Mouse (Mus musculus): Measurements from ENCODE around the gene Tbc1d22b.
A peak's percentile ranks its signal among the peaks of the same experiment; 100 is the strongest.
"Not testable (repeated sequence)": the region's sequence is repeated elsewhere in the genome, so short reads cannot be mapped to it uniquely, and the experiment has no call there.

Gene Tbc1d22b

DNA sequence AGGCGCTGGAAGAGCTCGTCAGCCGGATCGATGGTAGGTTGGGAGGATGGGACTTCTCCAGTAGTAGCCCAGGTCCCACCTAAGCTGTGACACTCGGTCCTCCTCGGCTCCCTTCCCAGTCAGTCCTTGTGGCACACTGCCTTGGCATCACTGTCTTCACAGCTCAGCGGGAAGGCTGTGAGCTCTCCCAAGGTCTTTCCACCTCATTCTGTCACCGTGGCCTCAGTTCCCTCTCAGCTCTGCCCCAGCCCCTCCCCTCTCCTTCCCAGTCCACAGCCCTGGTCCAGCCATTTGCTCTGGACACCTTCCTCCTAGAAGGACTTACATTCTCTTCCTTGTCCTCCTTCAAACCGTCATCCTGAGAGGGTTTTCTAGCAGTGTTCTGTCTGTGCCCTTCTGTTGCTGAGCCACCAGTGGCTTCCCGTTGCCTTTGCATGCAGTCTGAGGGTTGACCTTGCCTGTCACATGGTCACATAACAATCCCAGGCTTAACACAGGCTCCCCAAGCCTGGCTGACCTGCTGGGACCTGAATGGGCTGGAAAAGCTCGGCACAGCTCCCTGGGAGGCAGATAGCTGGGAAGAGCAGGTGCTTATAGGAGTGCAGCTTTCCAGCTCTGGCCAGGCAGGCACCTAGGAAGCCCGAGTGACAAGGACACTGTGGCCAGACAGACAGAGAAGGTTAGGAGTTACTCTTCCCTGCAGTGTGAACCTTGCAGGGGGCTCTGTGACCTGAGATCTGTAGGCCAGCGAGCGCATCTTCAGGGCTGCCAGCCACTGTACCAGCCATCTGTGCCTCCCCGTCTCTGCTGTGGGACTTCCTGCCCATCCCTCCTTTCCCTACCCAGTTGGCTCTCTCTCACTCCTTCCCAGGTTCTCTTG, 46.5 kb downstream of the Tbc1d22b start:
- DNase-seq (ENCODE audit: extremely low spot score): no peak

DNA sequence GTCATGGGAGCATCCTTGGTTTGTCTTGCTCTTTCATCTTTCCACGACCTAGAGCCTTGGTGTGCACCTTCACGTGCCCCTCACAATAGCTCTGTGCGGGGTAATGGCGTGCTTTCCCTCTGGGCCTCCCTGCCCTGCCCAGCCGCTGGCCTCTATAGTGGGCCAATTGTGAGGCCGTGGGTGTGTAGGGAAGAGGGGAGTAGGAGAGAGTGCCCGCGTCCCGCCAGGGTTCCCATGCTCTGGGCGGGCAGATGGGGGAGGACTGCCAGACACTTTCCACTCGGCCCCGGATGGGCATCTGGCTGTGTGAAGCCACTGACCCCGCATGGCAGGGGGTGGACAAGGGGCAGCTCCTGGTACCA, 47.2 kb downstream of the Tbc1d22b start:
- DNase-seq (ENCODE audit: extremely low spot score): no peak

DNA sequence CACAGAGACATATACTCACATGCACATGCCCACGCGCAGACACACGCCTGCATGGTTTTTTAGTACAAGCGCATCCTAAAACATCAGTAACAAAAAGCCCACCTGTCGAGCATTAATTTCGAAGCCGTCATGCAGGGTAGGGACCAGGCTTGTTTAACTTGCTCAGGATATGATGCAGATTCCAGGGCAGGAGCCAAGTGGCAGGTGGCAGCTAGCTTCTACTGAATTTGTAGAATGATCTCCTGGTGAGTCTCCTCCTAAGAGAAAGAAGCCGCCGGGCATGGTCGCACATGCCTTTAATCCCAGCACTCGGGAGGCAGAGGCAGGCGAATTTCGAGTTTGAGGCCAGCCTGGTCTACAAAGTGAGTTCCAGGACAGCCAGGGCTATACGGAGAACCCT, 49.5 kb downstream of the Tbc1d22b start:
- no peak for DNase-seq (ENCODE audit: extremely low spot score)

DNA sequence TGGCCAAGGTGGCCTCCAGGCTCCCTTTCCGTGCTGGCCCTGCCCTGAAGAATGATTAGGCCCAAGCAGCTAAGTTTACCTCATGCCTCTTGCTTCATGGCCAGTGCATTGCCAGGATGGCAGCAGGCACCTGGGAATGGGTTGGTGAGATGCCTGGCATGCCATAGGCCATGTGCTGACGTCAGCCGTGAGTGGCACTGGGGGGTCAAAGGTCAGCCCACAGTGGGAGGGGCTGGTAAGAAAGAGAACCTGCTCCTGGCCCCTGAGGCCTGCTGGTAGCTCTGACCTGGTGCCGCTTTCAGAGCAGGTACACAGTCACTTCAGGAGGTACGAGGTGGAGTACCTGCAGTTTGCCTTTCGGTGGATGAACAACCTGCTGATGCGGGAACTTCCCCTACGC, 50.0 kb downstream of the Tbc1d22b start:
- DNase-seq (ENCODE audit: extremely low spot score): no peak

DNA sequence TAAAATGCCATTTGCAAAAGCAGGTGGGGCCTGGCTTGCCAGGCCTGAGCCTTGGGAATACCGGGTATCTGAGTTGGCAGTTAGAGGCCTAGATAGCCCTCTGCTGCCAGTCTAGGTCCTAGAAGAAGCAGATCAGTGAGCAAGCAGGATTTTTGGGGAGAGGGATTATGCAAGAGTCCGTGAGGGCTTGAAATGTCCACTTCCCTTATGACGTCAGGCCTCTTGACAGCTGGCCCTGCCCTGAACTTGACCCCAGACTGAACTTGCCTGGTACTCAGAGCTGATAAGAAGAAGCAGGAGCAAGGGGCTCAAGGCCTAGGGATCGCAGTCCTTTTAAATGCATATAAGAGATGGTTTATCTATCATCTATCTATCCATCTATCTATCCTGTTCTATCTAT, 51.8 kb downstream of the Tbc1d22b start:
- no peak for DNase-seq (ENCODE audit: extremely low spot score)

DNA sequence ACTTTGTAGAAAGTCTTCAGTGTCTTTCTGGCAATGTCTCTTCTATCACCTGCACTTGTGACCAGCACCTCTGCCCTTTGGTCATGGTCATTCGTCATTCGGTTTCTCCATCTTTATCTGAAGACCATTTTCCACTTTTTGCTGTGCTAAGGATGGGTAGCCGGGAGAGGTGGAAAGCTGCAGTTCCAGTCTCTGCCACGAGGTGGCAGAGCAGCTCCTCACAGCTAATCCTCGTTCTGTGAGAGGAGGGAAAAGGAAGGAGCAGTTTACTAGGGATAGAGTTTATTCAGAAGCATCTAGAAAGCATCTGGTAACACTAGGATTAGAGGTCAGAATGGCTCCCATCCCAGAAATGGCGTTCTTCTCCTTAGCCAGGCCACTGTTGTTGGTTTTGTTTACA, 53.7 kb downstream of the Tbc1d22b start:
- peak; percentile 76 for DNase-seq (ENCODE audit: extremely low spot score)

DNA sequence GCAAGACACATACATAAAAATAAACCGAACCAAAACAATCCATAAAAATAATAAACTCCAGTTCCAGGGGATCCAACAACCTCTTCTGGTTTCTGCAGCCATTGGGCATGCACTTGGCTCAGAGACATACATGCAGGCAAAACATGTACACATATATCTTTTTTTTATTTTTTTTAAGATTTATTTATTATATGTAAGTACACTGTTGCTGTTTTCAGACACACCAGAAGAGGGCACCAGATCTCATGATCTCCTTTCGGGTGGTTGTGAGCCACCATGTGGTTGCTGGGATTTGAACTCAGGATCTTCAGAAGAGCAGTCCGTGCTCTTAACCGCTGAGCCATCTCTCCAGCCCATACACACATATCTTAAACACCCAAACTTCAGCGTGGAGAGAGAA, 63.9 kb downstream of the Tbc1d22b start:
- not testable (repeated sequence) for DNase-seq (ENCODE audit: extremely low spot score)

DNA sequence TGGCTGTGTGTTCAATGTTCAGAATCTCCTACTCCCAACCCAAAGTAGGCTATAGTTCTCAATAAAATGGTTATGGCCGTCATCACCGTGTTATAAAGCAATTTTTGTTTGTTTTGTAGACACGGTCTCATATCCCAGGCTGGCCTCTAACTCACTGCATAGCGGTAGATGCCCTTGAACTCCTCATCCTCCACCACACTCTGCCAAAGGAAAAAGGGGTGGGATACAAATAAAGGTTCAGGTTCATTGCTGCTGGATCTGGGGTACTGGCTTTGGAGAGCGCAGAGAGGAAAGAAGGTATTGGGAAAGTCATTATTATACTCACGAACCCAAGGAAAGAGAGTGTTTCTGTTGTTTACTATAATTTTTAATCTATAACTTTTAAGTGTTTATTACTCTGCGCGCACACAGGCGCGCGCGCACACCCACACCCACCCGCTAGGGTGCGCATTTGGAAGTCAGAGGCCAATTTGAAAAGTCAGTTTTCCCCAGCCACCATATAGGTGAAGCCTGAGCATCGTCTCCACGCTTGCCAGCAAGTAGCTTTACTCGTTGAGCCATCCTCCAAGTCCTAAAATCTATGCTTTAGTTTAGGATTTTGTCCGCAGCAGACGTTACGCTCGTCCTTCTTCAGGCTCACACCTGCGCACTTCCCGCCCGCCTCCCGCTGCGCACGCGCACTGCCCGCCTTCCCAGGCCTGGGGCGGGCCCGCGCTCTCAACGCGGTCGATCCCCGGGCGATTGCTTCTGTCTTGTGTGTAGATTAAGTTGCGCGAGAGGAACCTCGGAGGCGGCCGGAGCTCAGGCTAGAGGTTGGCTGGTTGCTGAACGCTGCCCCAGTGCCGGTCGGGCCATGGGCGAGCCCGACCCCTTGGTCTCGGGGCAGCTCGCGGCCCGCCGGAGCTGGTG, 64.8 kb downstream of the Tbc1d22b start, which contains the start of the genes Rnf8 and Gm28043:
TSS of gene Rnf8 (plus strand) at position 676 of the 909 bp plus-strand sequence.
TSS of gene Gm28043 (plus strand) at position 762 of the 909 bp plus-strand sequence.
- peak; percentile 94 for DNase-seq (ENCODE audit: extremely low spot score)

DNA sequence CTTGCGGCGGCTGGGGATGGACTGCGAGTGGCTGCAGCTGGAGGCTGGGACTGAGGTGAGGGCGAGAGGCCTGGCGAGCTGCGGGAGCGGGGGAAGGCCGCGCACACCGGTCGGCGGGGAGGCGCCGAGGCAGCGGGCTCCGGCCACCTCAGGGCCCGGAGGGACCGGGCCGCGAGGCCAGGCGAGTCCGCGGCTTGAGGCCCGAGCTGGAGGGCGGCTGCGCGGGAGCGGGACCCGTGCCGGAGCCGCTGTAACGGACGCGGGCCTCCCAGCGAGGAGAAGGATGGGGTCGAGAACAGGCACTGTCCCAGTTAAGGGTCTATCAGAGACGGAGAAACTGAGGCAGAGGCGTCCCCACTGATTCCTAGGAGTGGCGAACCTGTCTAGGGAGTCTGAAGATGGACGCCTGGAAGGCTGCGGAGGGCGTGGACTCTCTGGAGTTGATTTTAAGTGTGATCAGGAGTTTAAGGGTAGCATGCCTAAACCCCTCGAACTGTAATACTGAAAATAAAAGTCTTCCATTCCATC, 65.5 kb downstream of the Tbc1d22b start:
- DNase-seq (ENCODE audit: extremely low spot score): peak; percentile 29

DNA sequence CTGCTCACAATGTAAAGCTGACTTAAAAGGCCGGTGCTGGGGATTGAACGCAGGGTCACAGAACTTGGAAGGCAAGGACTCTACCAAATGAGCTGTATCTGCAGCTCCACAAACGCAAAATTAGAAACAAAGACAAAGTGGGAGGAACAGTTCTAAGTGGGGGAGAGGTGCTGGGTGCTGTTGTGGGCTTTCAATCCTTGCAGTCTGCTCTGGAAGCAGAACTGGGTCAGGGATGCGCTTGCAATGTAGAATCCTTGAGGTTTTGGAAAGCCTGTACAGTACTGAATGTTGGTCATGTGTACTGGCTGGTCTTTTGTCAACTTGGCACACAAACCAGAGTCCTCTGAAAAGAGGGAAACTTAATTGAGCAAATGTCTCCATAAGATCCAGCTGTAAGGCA, 66.0 kb downstream of the Tbc1d22b start:
- DNase-seq (ENCODE audit: extremely low spot score): peak; percentile 23

DNA sequence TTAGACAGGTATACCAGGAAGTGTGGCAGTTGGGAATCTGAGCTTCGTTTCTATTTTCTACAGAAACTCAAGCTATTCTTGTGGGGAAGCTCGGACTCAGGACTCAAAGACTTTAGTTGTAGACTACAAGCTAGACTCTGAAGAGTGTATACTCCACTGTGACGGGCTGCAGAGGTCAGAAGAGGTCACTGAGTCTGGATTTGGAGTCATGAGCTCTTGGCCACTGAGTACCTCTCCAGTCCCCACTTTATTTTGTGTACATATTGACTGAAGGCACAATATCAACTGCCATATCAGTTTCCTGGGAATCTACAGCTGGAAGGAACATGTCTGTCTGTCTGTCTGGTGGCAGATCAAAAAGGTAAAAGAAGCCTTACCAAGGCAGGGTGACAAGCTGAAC, 69.6 kb downstream of the Tbc1d22b start:
- no peak for DNase-seq (ENCODE audit: extremely low spot score)

DNA sequence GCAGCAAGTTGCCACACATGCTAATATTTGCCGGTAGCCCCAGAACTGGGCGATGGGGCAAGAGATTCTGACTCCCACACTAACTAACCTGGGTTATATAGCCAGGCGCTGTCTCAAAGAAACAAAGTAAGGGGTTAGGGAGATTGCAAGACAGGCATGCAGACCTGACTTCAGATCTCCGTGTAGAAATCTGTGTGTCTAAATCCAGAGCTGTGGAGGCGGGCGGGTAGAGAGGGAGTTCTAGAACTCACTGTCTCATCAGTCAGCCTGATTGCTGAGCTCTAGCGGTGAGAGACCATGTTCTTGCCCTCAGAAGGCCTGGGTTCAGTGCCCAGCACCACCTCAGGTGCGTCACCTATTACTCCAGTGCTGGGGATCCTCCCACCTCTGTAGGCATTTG, 73.9 kb downstream of the Tbc1d22b start:
- DNase-seq (ENCODE audit: extremely low spot score): no peak

DNA sequence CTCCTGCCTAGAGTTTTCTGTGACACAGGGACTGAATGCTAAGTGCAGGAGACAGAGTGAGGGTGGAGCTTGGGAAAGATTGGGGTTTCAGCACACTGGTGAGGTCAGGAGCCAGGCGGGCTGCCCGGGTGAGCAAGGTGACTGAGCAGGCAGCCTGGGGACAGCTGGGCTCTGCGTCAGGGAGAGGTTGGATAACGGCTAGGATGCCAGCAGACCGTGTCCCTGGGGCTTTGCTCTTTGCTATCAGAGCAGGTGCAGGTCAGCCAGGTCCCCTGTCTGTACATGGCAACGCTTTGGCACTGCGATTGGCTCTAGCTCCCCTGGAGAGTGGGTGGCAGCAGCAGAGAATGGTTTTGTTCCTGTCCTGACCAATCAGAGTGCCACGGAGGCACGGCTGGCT, 77.7 kb downstream of the Tbc1d22b start:
- DNase-seq (ENCODE audit: extremely low spot score): no peak

DNA sequence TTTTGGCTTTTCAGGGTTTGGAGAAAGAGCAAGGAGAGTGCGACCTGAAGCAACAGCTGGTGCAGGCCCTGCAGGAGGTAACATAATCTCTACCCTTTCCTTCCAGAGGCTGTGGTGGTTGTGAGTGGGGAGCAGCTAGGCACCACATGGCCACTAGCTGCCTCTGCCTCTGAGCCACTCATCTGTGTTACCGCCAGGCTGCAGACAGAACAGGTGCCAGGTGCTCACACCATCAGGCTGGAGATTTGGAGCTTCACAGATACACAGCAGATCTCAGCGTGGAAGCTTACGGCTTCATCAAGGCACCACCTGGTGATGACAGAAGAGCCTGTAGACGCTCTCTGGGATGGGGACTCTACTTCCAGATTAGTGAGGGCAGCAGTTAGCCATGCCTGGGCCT, 79.4 kb downstream of the Tbc1d22b start:
- DNase-seq (ENCODE audit: extremely low spot score): no peak

DNA sequence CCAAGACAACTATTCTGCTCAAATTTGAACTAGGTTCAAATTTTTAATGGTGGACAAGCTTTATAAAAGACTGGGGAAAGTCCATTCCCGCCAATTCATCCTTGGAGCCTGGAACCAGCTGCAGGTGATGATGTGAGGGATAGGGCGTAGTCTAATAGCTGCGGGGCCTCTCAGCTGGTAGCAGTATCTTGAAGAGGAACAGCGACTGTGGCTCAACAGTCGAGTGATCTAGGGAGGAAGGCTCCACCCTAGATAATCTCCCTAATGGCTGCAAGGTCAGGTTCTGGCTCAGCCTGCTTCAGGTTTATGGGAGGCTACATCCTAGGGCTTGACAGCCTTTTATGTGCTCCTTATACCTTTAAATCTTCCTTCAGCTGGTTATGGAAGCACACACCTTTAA, 80.0 kb downstream of the Tbc1d22b start:
- no peak for DNase-seq (ENCODE audit: extremely low spot score)

DNA sequence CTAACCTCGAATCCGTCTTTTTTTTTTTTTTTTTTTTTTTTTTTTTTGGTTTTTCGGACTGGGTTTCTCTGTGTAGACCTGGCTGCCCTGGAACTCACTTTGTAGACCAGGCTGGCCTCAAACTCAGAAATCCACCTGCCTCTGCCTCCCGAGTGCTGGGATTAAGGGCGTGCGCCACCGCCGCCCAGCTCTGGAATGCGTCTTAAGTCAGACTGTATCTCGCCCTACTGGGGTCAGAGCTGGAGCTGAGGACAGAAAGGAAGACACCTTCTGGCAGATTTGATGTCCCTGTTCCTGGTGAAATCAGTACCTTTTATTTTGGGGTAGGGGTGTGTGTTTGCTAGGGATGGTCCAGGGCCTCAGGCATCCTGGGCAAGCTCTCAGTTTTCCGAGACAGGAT, 82.7 kb downstream of the Tbc1d22b start:
- DNase-seq (ENCODE audit: extremely low spot score): no peak

DNA sequence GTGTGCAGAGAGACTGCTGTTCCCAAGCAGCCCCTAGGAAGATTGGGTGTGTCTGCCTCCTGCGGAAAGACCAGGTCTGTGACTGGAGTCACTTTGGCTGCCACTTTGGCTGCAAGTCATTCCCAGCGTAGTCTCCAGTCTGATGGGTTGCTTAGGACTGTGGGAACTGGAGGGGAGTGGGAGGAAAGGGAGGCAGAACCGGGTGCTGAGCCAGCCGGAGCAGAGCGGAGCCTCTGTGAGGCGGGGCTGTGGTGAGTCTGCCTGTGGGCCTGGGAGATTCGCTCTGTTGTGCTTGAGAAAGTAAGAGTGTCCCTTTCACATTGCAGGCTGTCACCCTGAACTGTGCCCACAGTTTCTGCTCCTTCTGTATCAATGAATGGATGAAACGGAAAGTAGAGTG, 85.9 kb downstream of the Tbc1d22b start:
- no peak for DNase-seq (ENCODE audit: extremely low spot score)

DNA sequence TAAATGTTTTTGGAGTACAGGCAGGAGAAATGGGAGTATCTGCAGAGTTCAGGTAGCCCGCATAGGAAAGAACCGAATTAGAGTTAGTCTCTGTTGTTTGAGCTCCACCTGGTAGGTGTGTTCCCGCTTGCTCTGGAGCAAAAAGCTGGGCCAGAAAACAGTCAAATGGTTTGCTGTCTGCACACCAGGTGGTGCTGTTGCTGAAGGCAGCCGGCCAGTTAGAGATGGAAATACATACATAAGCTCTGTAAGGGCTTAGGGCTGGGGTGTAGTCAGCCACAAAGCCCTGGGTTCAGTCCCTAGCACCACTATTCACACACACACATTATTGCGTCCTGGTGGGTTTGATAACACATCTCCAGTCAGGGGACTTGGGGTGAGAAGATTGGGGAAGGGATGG, 86.5 kb downstream of the Tbc1d22b start:
- no peak for DNase-seq (ENCODE audit: extremely low spot score)

DNA sequence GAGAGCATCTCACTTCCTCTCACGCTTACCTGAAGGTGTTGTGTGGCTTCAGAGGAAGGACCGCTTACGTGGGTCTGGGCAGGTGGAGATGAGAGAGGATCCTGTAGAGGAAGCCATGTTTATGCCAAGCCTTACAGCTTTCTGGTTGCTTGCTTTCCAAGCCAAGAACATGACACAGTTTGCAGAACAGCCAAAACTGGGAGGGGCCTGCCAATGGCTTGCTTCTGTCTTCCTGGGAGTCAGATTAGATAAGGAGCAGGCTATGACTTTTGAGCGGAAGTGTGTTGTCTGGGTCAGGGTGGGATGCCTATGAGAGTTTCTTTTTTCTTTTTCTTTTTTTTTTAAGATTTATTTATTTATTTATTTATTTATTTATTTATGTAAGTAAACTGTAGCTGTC, 87.8 kb downstream of the Tbc1d22b start:
- DNase-seq (ENCODE audit: extremely low spot score): no peak

DNA sequence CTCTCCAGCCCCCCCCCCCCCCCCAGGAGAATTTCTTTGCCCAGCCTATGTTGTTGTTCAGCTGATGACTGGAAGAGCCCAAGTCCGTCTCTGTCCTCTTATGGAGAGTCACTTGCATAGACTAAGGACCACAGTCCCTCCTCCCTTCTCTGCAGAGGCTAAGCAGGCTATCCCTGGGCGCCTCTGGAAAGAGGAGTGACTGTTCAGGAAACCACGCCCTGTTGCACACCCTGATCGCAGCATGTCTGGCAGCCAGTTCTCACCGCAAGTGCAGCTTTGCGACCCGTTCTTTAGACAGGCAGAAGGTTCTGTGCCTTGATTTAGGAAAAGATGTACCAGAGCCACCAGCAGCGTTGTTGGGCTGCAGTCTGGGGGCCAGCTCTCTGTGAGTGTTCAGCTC, 88.3 kb downstream of the Tbc1d22b start:
- DNase-seq (ENCODE audit: extremely low spot score): no peak

DNA sequence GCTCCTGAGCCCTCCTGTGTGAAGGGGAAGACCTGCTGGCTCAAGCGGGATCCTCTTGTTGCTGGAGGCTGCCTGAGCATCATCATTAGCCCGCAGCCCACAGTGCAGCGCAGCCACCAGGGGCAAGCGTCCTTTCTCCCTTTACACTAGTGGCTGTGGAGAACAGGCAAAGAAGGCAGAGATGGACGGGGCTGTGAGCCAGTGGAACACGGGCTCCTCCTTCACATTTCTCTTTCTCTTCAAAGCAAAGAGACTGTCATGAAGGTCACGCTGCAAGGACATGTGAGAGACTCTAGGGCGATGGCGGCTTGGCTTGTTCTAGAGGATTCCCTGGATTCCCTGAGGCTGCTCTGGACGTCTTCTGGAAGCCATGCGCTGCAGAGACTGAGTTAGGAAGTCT, 91.4 kb downstream of the Tbc1d22b start:
- DNase-seq (ENCODE audit: extremely low spot score): no peak

DNA sequence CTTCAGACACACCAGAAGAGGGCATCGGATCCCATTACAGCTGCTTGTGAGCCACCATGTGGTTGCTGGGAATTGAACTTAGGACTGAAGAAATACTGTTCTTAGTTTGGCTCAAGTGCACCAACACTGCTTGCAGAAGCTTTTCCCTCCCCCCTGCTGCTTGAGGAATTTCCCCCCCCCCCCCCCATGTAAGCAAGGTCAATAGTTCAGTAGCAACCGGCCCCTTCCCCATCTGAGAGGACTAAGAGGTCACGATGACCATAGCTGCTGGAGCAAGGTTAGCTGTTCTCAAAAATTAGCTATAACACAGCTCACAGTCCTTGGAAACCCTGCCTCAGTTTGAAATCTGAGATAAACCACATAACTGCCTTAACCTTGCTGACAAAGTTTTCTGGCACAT, 92.6 kb downstream of the Tbc1d22b start:
- DNase-seq (ENCODE audit: extremely low spot score): no peak
